Mouse (Mus musculus) kidney, adult 18-20 months (tissue): ENCODE measurements at regions not wholly inside any gene's neighbourhood (a gene's known extent, or its start where the extent isn't known, plus 50 kb on each side); places are given as distances from the start of the nearest gene placed in this dataset.

ENCODE experiments used
- DNase-seq: peaks from one replicate; pipeline ENCODE4 v3.0.0; 2021

DNA sequence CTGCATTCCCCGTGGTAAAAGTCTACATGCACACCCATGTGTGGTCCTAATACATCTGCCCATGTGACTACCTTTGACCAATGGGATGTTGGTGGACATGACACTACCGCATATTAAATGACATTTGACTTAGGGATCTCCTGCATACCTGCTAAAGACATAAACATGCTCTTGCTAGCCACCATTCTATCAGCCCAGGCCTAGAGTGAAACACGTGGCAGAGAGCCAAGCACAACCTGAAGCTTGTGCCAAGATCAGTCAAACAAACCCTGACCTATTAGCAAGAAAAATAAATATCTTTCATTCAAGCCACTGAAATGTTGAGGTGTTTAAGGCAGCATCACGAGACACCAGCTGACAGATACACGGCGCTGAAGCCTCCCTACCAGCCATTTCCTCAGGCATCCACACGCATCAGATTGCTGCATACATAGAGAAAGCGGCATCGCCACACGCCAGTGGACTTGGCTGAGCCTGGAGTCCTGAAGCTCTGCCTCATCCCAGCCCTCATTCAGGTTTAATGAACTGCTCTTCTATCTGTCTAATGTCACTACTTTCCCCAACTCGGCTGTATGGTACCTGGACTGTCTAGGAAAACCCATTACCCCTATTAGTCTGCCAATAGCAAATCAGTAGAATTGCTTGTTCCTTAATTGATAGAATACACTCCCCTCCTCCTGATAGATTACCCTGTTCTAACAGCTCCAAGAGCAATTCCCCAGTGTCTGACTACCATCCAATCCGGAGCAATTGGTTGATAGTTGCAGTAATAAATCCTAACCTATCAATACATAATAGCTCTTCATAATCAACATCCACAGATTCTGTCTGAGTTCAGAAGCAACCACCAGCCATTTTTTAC, 242.8 kb upstream of the Rsrc1 start:
- DNase-seq: peak; percentile 16

DNA sequence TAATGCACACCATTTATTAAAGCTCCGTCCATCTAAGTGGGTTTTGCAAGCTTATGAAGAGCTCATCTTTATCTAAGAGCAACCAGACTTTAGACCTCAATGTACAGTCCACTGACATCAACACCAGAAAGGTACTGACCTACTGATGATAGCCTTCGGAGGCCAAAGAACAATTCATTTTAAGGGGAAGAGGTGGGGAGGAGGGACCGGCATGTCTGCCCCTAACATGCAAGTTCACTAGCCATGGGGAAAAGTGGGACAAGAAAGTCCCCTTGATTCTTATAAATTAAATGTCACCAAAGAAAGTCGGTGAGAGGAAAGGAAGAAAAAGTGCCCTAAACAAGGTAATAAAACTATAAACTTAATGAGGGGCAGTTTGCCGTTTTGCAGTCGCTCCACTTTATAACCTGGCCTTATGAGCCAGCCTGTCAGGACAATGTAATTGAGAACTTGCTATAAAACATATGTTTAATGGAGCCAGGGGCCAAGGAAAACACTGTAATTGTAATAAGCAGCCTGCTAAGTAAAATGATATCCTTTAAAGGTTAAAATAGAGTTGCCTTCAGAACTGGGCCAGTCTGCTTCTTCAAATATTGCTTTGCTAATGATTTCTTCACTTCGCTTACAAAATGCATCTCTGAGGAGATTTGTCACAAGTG, 241.7 kb upstream of the Rsrc1 start:
- no peak for DNase-seq

DNA sequence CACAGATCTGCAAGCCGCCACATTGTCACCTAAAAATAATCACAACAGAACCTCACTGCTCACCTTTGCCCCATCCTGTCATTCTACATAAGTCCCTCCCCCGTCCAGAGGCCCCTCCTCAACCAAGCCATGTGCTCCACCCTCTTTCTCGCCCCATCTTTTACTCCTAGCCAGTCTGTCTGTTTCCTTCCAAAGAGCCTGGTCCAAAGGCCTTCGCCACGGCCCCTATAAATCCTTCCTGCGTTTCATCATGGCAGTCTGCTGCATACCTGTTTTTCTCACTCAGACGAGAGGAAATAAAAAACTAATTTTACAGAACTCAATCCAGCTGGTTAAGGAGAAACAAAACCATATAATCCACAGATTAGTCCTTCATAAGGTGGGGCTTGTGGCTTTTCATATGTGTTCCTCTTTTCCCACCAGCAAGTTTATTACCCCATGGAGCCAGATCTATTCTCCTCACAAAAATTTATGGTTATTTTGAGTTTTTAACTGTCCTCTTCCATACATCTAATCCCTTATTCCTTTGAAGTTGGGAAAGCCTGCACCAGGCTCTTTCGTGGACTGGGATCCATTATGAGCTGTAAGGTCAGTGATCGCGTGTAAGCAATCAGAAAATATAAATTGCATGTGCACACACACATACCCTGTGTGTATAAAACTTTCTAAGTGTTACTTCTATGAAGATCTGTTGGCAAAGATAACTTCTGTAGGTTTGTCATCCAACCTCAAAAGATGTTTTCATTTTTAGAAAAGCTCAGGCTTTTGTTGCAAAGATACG, 236.9 kb upstream of the Rsrc1 start:
- no peak for DNase-seq

DNA sequence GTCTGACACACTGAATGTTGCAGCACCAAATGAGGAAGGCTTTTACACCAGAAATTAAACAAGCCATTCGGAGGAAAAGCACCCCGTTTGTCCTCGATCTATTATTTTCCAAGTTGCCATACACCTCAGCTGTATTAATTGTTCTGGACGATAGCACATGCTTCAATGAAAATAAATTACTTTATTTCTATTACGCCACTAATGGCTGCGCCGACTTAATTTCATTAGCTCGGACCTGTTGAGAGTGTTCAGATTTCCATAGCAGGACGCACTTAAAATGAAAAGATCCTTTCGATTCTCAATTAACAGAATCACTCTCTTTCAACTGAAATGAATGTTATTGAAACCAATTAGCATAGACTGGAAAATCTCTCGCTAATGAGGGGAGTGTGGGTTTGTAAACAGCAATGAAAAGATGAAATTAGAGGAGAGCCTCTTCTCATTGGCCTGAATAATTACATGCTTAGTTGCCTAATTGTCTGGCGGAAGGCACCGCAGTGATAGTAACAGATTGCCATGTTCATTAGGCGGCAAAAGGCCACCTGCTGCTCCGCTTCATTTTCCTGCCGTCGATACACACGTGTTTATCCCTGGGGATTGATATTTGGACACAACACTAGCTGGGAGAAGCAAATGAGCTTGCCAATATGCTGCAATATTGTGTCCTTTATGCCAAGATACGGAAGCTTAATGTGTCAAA, 234.7 kb upstream of the Rsrc1 start:
- DNase-seq: no peak

DNA sequence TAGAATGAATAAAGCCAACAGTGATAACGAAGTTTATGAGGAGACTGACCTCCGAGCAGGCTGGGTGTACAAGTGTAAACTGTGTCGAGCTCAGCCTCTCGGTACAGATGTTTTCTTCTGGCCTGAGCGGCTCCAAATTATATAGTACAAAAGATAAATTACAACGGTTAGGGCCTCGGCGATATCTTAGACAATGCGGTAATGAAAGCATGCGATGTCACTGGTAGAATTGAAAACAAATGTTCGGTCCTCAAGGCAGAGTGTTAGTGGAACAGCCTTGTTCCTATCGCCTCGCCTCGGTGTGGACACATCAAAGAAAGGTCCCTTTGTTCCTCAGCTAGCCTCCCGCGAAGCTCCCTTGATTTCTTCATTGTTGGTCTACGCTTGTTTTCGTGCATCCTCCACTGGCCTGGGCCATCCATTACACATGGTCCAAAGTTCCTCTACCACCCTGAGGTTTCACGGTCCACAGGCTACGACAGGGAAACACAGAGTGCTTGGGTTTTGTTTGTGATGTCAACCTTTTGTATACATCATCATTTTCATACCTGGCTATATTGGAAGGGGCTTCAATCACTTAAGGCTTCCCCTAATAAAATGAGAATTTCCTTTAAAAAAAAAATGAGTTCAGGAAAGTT, 234.0 kb upstream of the Rsrc1 start:
- DNase-seq: no peak

DNA sequence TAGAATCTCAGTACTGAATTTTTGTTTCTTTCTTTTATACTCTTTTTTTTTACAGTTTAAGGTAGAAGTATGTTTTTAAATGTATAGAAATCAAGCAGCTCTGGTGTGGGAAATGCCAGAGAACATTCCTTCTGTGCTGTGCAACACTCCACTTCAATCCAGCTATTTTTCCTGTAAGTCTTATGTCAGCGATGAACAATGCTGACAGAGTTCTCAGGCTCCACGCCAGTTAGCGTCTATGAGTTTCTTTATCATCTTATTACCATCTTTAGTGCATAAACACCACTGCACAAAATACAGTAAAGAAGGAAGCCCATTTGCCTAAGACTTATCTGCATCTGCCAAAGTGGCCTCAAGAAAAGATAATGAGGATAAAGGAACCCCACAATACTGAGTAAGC, 223.0 kb upstream of the Rsrc1 start:
- DNase-seq: no peak

DNA sequence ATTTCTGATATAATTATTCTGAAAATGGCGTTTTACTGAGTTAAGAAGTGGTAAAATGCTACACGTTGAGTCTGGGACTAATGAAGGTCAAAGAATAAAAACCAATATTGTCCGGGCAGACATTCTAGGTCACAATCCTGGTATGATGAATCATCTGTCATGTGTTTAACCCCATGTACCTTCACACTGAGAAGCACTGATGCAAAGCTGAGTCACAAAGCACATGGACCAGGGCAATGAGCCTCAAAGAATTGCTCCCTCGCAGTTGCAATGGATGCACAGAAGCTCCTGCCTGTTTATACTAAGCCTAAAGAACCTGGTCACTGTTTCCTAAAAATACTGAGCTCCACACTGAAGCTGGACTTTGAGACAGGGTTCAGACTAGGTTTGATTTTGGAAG, 221.3 kb upstream of the Rsrc1 start:
- DNase-seq: no peak

DNA sequence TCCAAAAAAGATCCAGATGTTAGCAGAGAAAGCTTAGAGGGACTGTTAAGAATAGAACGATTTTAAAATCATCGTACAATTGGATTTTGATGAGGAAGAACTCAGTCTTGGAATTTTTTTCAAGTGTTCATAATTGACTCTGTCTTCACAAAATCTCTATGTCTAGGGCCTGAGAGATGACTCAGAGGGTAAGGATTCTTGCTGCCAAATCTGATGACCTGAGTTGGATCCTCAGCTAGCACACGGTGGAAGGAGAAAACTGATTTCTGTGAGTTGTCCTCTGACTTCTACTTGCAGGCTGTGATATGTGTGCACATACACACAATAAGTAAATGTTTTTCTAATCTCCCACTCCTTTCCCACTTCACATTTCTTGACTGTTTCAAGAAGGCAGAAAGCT, 218.7 kb upstream of the Rsrc1 start:
- DNase-seq: no peak

DNA sequence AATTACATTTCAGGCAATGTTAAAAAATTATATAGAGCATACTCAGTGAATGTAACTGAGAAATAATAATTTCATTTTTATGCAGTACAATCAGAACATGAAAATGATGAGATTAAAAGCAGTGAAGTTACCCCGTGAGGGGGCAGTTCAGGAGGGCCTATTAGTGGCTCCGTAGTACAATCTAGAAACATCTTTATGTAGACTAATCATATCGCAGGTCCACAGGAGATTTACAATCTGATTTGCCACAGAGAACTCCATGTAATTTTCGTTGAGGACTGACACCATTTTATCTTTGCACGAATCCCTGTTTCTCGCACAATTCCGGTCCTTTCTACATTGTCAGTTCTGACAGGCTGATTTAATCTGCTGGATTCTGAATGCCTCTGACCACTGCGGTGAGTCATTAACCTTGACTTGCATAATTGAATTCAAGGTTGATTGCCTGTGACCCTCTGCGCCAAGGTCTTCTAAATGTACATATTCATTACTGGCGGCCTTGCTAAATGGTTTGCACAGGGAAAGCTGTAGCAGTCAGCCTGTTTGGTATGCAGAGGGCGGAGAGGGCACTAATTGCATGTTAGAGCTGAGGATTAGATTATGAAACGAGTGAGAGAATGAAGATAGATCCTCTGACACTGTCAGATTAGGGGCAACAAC, 183.7 kb upstream of the Rsrc1 start:
- peak; percentile 16 for DNase-seq

DNA sequence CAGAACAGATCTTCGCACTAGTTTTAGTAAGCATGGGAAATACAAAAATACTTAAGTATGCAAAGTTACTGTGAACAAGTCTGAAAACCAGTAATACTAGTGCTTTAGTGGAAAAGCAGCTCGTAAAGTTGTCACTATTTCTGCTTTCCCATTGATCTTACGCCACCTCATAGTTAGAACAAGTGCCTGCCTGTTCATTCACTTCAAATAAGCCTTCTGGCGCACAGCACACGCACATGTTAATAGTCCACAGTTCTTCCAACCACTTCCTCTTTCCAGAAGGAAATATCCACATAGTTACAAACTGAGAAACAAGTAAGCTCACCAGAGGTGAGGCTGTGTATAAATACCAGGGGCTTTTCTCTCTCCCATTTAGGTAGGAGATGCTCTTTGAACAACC, 182.9 kb upstream of the Rsrc1 start:
- no peak for DNase-seq

DNA sequence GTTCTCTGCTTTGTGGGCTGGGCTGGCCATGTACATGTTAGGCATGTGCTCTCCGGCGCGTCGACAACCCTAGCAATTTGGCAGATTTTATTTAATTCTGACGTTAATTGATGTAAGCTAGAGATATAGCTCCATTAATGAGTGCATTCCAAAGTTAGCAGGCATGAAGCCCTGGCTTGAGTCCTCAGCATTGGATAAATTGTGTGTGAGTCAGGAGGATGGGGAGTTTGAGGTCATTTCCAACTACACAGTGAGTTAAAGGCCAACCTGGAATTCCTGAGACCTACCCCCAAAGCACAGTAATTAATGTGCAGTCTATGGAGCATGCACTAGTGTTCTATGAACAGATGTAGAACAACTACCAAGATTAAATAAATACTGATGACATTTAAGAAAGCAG, 178.7 kb upstream of the Rsrc1 start:
- no peak for DNase-seq

- DNase-seq: no peak
These were observed 175.0 kb upstream of the Rsrc1 start for GRCm38 (mm10) chr3:66806176-66806575.

- no peak for DNase-seq
These were observed 168.3 kb upstream of the Rsrc1 start for GRCm38 (mm10) chr3:66812686-66813445.

DNA sequence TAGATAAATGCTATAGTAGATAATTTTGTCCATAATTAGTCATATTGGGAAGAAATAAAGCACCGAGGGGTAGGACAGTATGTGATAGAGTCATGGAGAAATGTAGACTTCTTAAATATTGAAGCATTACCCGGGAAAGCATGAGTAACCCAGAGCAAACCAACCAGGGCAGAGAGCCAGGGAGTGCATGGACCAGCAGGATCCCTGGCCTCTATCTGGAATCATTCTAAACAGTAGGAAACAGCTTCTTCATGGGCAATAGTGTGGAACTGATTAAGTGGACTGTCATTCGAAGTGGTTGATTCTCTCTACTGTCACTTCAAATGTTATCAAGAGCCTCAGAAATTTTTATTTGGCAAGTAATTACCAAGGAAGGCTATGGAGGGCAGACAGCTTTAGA, 155.4 kb upstream of the Rsrc1 start:
- no peak for DNase-seq
